Mouse (Mus musculus): ENCODE measurements at regions not wholly inside any gene's neighbourhood (a gene's known extent, or its start where the extent isn't known, plus 50 kb on each side); places are given as distances from the start of the nearest gene placed in this dataset.

GRCm38 (mm10) chr3:21569721-21570120 lies 506.7 kb upstream of the Tbl1xr1 start:
- ATAC-seq (ENCODE audit: insufficient read depth, low read depth) = no peak

GRCm38 (mm10) chr3:21578635-21579034 lies 497.8 kb upstream of the Tbl1xr1 start:
- no peaks in the 10 kb centered on the region for H3K4me1 ChIP-seq (ENCODE audit: control insufficient read depth, insufficient read depth)
- no peak for TF ChIP-seq EP300 (IDR thresholded peaks at IDR 0.05; ENCODE audit: low read depth)
- TF ChIP-seq CTCF (IDR thresholded peaks at IDR 0.05; ENCODE audit: low read depth) = no peak
- H3K9ac ChIP-seq (replicated peaks; ENCODE audit: low read depth, low read length) = no peak overlapping the region
- ATAC-seq (ENCODE audit: insufficient read depth, low read depth) = no peak
- WGBS = 70% methylated on average over 3 of the region's 3 CpGs
- no peaks in the 10 kb centered on the region for H3K9me3 ChIP-seq (replicated peaks; ENCODE audit: control insufficient read depth, low read length)
- H3K36me3 ChIP-seq (replicated peaks; ENCODE audit: control insufficient read depth, insufficient read depth, low read length) = no peaks in the 10 kb centered on the region
- H3K27me3 ChIP-seq (ENCODE audit: control insufficient read depth, insufficient read depth, low read length) = no peaks in the 10 kb centered on the region
- no peak for DNase-seq (ENCODE audit: low spot score)
- H3K4me3 ChIP-seq (ENCODE audit: low read depth, low read length) = no peak overlapping the region
- H3K27ac ChIP-seq (ENCODE audit: low read depth) = no peak overlapping the region
- H3K4me2 ChIP-seq (ENCODE audit: low read depth, low read length) = no peak overlapping the region

More at GRCm38 (mm10) chr3:21569721-21570120, 506.7 kb upstream of the Tbl1xr1 start:
- H3K4me1 ChIP-seq (ENCODE audit: control insufficient read depth, insufficient read depth) = peaks cover 2% of the 10 kb centered on the region
- peak; percentile 29 for DNase-seq (ENCODE audit: low spot score)
- no peak overlapping the region for H3K27ac ChIP-seq (ENCODE audit: low read depth)
- no peaks in the 10 kb centered on the region for H3K9me3 ChIP-seq (replicated peaks; ENCODE audit: control insufficient read depth, low read length)
- H3K36me3 ChIP-seq (replicated peaks; ENCODE audit: control insufficient read depth, insufficient read depth, low read length) = no peaks in the 10 kb centered on the region
- no peaks in the 10 kb centered on the region for H3K27me3 ChIP-seq (ENCODE audit: control insufficient read depth, insufficient read depth, low read length)
- 46% methylated on average over 1 of the region's 1 CpGs for WGBS
- H3K9ac ChIP-seq (replicated peaks; ENCODE audit: low read depth, low read length) = no peak overlapping the region
- no peak for TF ChIP-seq EP300 (IDR thresholded peaks at IDR 0.05; ENCODE audit: low read depth)
- no peak for TF ChIP-seq CTCF (IDR thresholded peaks at IDR 0.05; ENCODE audit: low read depth)
- H3K4me3 ChIP-seq (ENCODE audit: low read depth, low read length) = no peak overlapping the region
- no peak overlapping the region for H3K4me2 ChIP-seq (ENCODE audit: low read depth, low read length)

GRCm38 (mm10) chr3:21582122-21582521 lies 494.3 kb upstream of the Tbl1xr1 start:
- Histone ChIP-seq H3K9me3 (replicated peaks; ENCODE audit: control insufficient read depth, low read length) (no peaks in the 10 kb centered on the region), H3K4me2 (ENCODE audit: low read depth, low read length) (no peak overlapping the region), H3K4me1 (ENCODE audit: control insufficient read depth, insufficient read depth) (no peaks in the 10 kb centered on the region), H3K36me3 (replicated peaks; ENCODE audit: control insufficient read depth, insufficient read depth, low read length) (no peaks in the 10 kb centered on the region), H3K9ac (replicated peaks; ENCODE audit: low read depth, low read length) (no peak overlapping the region), H3K27me3 (ENCODE audit: control insufficient read depth, insufficient read depth, low read length) (no peaks in the 10 kb centered on the region), H3K27ac (ENCODE audit: low read depth) (no peak overlapping the region), H3K4me3 (ENCODE audit: low read depth, low read length) (no peak overlapping the region)
- 65% methylated on average over 1 of the region's 1 CpGs for WGBS
- DNase-seq (ENCODE audit: low spot score) = no peak
- no peak for ATAC-seq (ENCODE audit: insufficient read depth, low read depth)
- no peak for TF ChIP-seq EP300 (IDR thresholded peaks at IDR 0.05; ENCODE audit: low read depth)
- no peak for TF ChIP-seq CTCF (IDR thresholded peaks at IDR 0.05; ENCODE audit: low read depth)

- no peaks in the 10 kb centered on the region for H3K27me3 ChIP-seq (ENCODE audit: control insufficient read depth, insufficient read depth, low read length)
- no peaks in the 10 kb centered on the region for H3K9me3 ChIP-seq (replicated peaks; ENCODE audit: control insufficient read depth, low read length)
- no peak overlapping the region for H3K27ac ChIP-seq (ENCODE audit: low read depth)
- ATAC-seq (ENCODE audit: insufficient read depth, low read depth) (no peak), DNase-seq (ENCODE audit: low spot score) (no peak)
- no peaks in the 10 kb centered on the region for H3K36me3 ChIP-seq (replicated peaks; ENCODE audit: control insufficient read depth, insufficient read depth, low read length)
- H3K4me1 ChIP-seq (ENCODE audit: control insufficient read depth, insufficient read depth) = no peaks in the 10 kb centered on the region
- H3K4me2 ChIP-seq (ENCODE audit: low read depth, low read length) = no peak overlapping the region
- H3K9ac ChIP-seq (replicated peaks; ENCODE audit: low read depth, low read length) = no peak overlapping the region
- H3K4me3 ChIP-seq (ENCODE audit: low read depth, low read length) = no peak overlapping the region
- WGBS = 66% methylated on average over 3 of the region's 3 CpGs
- TF ChIP-seq EP300 (IDR thresholded peaks at IDR 0.05; ENCODE audit: low read depth) (no peak), CTCF (IDR thresholded peaks at IDR 0.05; ENCODE audit: low read depth) (no peak)
Observed at GRCm38 (mm10) chr3:21585767-21586166, 490.7 kb upstream of the Tbl1xr1 start.

- Histone ChIP-seq H3K4me2 (ENCODE audit: low read depth, low read length) (no peak overlapping the region), H3K27ac (ENCODE audit: low read depth) (no peak overlapping the region), H3K4me1 (ENCODE audit: control insufficient read depth, insufficient read depth) (no peaks in the 10 kb centered on the region), H3K27me3 (ENCODE audit: control insufficient read depth, insufficient read depth, low read length) (no peaks in the 10 kb centered on the region), H3K4me3 (ENCODE audit: low read depth, low read length) (no peak overlapping the region), H3K9me3 (replicated peaks; ENCODE audit: control insufficient read depth, low read length) (no peaks in the 10 kb centered on the region), H3K36me3 (replicated peaks; ENCODE audit: control insufficient read depth, insufficient read depth, low read length) (no peaks in the 10 kb centered on the region), H3K9ac (replicated peaks; ENCODE audit: low read depth, low read length) (no peak overlapping the region)
- TF ChIP-seq EP300 (IDR thresholded peaks at IDR 0.05; ENCODE audit: low read depth) = no peak
- TF ChIP-seq CTCF (IDR thresholded peaks at IDR 0.05; ENCODE audit: low read depth) = no peak
- ATAC-seq (ENCODE audit: insufficient read depth, low read depth) = no peak
- WGBS = 96% methylated on average over 2 of the region's 2 CpGs
- DNase-seq (ENCODE audit: low spot score) = no peak
Observed at GRCm38 (mm10) chr3:21606846-21607245, 469.6 kb upstream of the Tbl1xr1 start.

- Histone ChIP-seq H3K27me3 (ENCODE audit: control insufficient read depth, insufficient read depth, low read length) (no peaks in the 10 kb centered on the region), H3K4me2 (ENCODE audit: low read depth, low read length) (no peak overlapping the region), H3K27ac (ENCODE audit: low read depth) (no peak overlapping the region), H3K36me3 (replicated peaks; ENCODE audit: control insufficient read depth, insufficient read depth, low read length) (no peaks in the 10 kb centered on the region), H3K4me3 (ENCODE audit: low read depth, low read length) (no peak overlapping the region), H3K4me1 (ENCODE audit: control insufficient read depth, insufficient read depth) (no peaks in the 10 kb centered on the region), H3K9me3 (replicated peaks; ENCODE audit: control insufficient read depth, low read length) (no peaks in the 10 kb centered on the region), H3K9ac (replicated peaks; ENCODE audit: low read depth, low read length) (no peak overlapping the region)
- DNase-seq (ENCODE audit: low spot score) (no peak), ATAC-seq (ENCODE audit: insufficient read depth, low read depth) (no peak)
- 66% methylated on average over 2 of the region's 2 CpGs for WGBS
- TF ChIP-seq CTCF (IDR thresholded peaks at IDR 0.05; ENCODE audit: low read depth) (no peak), EP300 (IDR thresholded peaks at IDR 0.05; ENCODE audit: low read depth) (no peak)
Observed at GRCm38 (mm10) chr3:21610231-21610630, 466.2 kb upstream of the Tbl1xr1 start.

Data from heart, postnatal 0 days (tissue).